Mouse (Mus musculus) heart, embryonic 15.5 days (tissue): Measurements from ENCODE around the gene Cyp17a1. TPM values are rescaled to one million over a fixed set of nuclear protein-coding genes. Genes with fewer than 3 reads are reported as not detected.
A peak's percentile ranks its signal among the peaks of the same experiment; 100 is the strongest.

Experiments
- ATAC-seq: fragments of 200-750 bp; cut with Nextera tagmentation; replicated peaks from 2 replicates; pipeline ENCODE4 v1.8.0; 2017; ENCODE audit warnings: low read depth, moderate TSS enrichment; ENCODE audit not compliant: insufficient number of reproducible peaks, insufficient read depth, low FRiP score
- H3K27ac ChIP-seq: fragments of 300-500 bp; sonication (generic); 2 replicates; pipeline ENCODE4 v1.5.1; 2015; ENCODE audit warnings: mild to moderate bottlenecking, inconsistent platforms
- H3K27me3 ChIP-seq: fragments of 300-500 bp; sonication (generic); 2 replicates; pipeline ENCODE4 v1.6.1; 2015; ENCODE audit warnings: inconsistent platforms
- H3K36me3 ChIP-seq: fragments of 300-500 bp; sonication (generic); 2 replicates; pipeline ENCODE4 v1.6.1; 2015; ENCODE audit warnings: mild to moderate bottlenecking, inconsistent platforms
- H3K4me1 ChIP-seq: fragments of 300-500 bp; sonication (generic); replicated peaks from 2 replicates; pipeline ENCODE4 v1.6.1; 2015; ENCODE audit warnings: inconsistent platforms
- H3K4me2 ChIP-seq: fragments of 300-500 bp; sonication (generic); 2 replicates; pipeline ENCODE4 v1.6.1; 2015; ENCODE audit warnings: inconsistent platforms, mild to moderate bottlenecking, moderate library complexity
- H3K4me3 ChIP-seq: fragments of 300-500 bp; sonication (generic); 2 replicates; pipeline ENCODE4 v1.5.1; 2015; ENCODE audit warnings: mild to moderate bottlenecking, inconsistent platforms
- H3K9ac ChIP-seq: fragments of 300-500 bp; sonication (generic); 2 replicates; pipeline ENCODE4 v1.6.1; 2015; ENCODE audit warnings: mild to moderate bottlenecking, inconsistent platforms
- H3K9me3 ChIP-seq: fragments of 300-500 bp; sonication (generic); replicated peaks from 2 replicates; pipeline ENCODE4 v1.6.1; 2016; ENCODE audit warnings: inconsistent platforms
- WGBS: fragments of 180-500 bp; shearing (Covaris S2); methylation state at CpG from one replicate; pipeline ENCODE4 v1.1.7; 2015; ENCODE audit warnings: mixed read lengths; 5-methylcytosine and 5-hydroxymethylcytosine counted together
- polyA plus RNA-seq: library from polyadenylated mRNA; unstranded; fragments of >200 nt; fragmentation: Nextera tagmentation; extraction: Ambion mirVana; gene quantifications from 2 replicates; pipeline ENCODE4 v1.2.1, GENCODE M21; 2015

The Cyp17a1 gene
- polyA plus RNA-seq, 1 experiment from 2014 or later = 0.89 TPM

- H3K27me3 ChIP-seq = no peaks in the 10 kb centered on the region
- 0 out of 2 replicates have a peak overlapping the region, but pooled peaks have one; percentile 46 for H3K9ac ChIP-seq
- peaks cover 12% of the 10 kb centered on the region; the same call in 1 of the 2 replicates for H3K36me3 ChIP-seq
- H3K4me3 ChIP-seq = no peak overlapping the region
- WGBS = 87% methylated on average over 8 of the region's 8 CpGs
- H3K27ac ChIP-seq = peak overlapping the region; percentile 95
- no peak overlapping the region for H3K4me2 ChIP-seq
- H3K9me3 ChIP-seq = no peaks in the 10 kb centered on the region
- H3K4me1 ChIP-seq = peaks cover 94% of the 10 kb centered on the region
- ATAC-seq = no peak
These were observed 32.2 kb downstream of the Cyp17a1 start for GRCm38 (mm10) chr19:46640780-46641179.

DNA sequence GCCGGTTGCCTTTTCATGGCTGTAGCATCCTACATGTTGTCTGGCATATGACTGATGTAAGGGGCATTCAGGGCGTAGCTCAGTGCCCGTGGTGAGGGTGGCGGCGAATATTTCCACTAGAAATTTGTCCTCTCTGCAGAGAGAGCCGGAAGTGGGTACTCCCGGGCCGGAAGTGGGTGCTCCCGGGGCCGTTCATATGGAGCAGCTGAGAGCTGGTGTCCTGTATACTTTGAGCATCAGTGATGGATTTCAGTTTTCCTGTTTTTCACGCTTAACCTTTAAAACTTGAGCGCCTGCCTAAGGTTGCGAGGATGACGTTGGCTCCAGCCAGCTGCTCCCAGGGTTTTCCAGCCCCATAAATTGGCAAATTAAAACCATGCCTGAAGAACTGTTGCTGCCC is 33.5 kb downstream of the Cyp17a1 start:
- peaks cover 12% of the 10 kb centered on the region; the same call in 1 of the 2 replicates for H3K36me3 ChIP-seq
- WGBS = 80% methylated on average over 14 of the region's 14 CpGs
- H3K4me3 ChIP-seq = no peak overlapping the region
- ATAC-seq = no peak
- no peaks in the 10 kb centered on the region for H3K9me3 ChIP-seq
- no peak overlapping the region for H3K4me2 ChIP-seq
- H3K27me3 ChIP-seq = no peaks in the 10 kb centered on the region
- peak overlapping the region; percentile 31 for H3K27ac ChIP-seq
- peaks cover 89% of the 10 kb centered on the region for H3K4me1 ChIP-seq
- no peak overlapping the region for H3K9ac ChIP-seq

- no peak overlapping the region for H3K4me3 ChIP-seq
- H3K9ac ChIP-seq = no peak overlapping the region
- peaks cover 88% of the 10 kb centered on the region for H3K4me1 ChIP-seq
- no peak for ATAC-seq
- H3K36me3 ChIP-seq = peaks cover 12% of the 10 kb centered on the region; the same call in 1 of the 2 replicates
- H3K27ac ChIP-seq = peak overlapping the region; percentile 31
- H3K9me3 ChIP-seq = no peaks in the 10 kb centered on the region
- no peak overlapping the region for H3K4me2 ChIP-seq
- H3K27me3 ChIP-seq = no peaks in the 10 kb centered on the region
These were observed 33.9 kb downstream of the Cyp17a1 start for GRCm38 (mm10) chr19:46639053-46639452.

- Histone ChIP-seq H3K27ac (no peak overlapping the region), H3K9ac (no peak overlapping the region), H3K27me3 (no peaks in the 10 kb centered on the region), H3K36me3 (peaks cover 12% of the 10 kb centered on the region; the same call in 1 of the 2 replicates), H3K4me3 (no peak overlapping the region), H3K4me2 (no peak overlapping the region), H3K4me1 (peaks cover 85% of the 10 kb centered on the region), H3K9me3 (no peaks in the 10 kb centered on the region)
- no peak for ATAC-seq
- 65% methylated on average over 6 of the region's 6 CpGs for WGBS
These were observed 35.4 kb downstream of the Cyp17a1 start for GRCm38 (mm10) chr19:46637598-46637997.

GRCm38 (mm10) chr19:46635766-46636165 is 37.2 kb downstream of the Cyp17a1 start:
- Histone ChIP-seq H3K4me1 (peaks cover 81% of the 10 kb centered on the region), H3K27ac (peak overlapping the region; percentile 67), H3K4me3 (no peak overlapping the region), H3K27me3 (no peaks in the 10 kb centered on the region), H3K36me3 (peaks cover 15% of the 10 kb centered on the region; the same call in 1 of the 2 replicates), H3K4me2 (no peak overlapping the region), H3K9ac (no peak overlapping the region), H3K9me3 (no peaks in the 10 kb centered on the region)
- ATAC-seq = no peak
- 23% methylated on average over 9 of the region's 9 CpGs for WGBS

DNA sequence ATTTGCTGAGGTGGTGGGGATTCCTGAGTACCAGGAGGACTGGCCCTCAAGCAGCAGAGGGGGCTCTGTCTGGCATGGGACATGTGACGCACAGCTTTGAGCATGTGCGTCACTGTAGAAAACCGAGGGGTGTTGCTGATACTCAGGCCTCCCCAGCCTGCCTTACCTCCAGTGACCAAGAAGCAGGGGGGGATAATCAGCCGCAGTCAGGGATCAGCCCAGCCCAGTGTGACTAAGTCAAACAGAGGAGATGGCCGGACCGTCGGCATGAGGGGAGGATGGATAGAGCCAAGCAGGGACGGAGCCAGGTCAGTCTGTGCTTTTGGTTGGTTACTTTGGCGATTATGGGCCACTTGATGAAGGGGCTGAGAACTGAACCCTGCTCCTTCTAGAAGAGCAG is 41.3 kb downstream of the Cyp17a1 start:
- no peak overlapping the region for H3K4me2 ChIP-seq
- 77% methylated on average over 9 of the region's 9 CpGs for WGBS
- H3K4me1 ChIP-seq = peaks cover 82% of the 10 kb centered on the region
- no peak overlapping the region for H3K4me3 ChIP-seq
- no peak overlapping the region for H3K9ac ChIP-seq
- ATAC-seq = no peak
- no peak overlapping the region for H3K27ac ChIP-seq
- H3K9me3 ChIP-seq = no peaks in the 10 kb centered on the region
- H3K27me3 ChIP-seq = no peaks in the 10 kb centered on the region
- 0 out of 2 replicates have a peak, but pooled peaks cover 3% of the 10 kb centered on the region for H3K36me3 ChIP-seq

- 71% methylated on average over 9 of the region's 9 CpGs for WGBS
- H3K9me3 ChIP-seq = no peaks in the 10 kb centered on the region
- H3K4me1 ChIP-seq = peaks cover 81% of the 10 kb centered on the region
- no peak overlapping the region for H3K9ac ChIP-seq
- no peak for ATAC-seq
- H3K27ac ChIP-seq = 0 out of 2 replicates have a peak overlapping the region, but pooled peaks have one; percentile 10
- 0 out of 2 replicates have a peak, but pooled peaks cover 3% of the 10 kb centered on the region for H3K36me3 ChIP-seq
- no peak overlapping the region for H3K4me3 ChIP-seq
- no peaks in the 10 kb centered on the region for H3K27me3 ChIP-seq
- no peak overlapping the region for H3K4me2 ChIP-seq
These were observed 43.2 kb downstream of the Cyp17a1 start for GRCm38 (mm10) chr19:46629807-46630206.

DNA sequence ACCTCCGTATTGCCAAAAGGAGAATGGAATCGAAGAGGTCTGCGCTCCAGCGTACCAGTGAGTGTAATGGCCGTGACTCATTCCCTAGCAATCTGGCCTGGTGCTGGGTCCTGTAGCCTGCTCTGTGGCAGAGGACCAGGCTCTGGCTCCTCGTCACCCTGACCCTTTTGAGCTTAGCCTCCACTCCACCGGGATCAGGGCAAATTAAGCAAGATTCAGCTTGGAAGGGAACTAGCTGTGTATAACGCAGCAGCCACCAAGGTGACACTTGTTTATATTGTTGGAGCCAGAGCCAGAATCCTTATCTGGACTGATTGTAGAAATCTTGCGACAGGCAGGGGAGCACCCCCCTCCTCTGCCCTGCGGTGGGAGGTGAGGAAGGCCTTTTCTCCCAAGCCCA is 44.6 kb downstream of the Cyp17a1 start:
- ATAC-seq = no peak
- H3K4me3 ChIP-seq = no peak overlapping the region
- peak overlapping the region; percentile 65 for H3K27ac ChIP-seq
- peak overlapping the region; percentile 44 for H3K4me2 ChIP-seq
- H3K9ac ChIP-seq = no peak overlapping the region
- 21% methylated on average over 10 of the region's 10 CpGs for WGBS
- H3K9me3 ChIP-seq = no peaks in the 10 kb centered on the region
- no peaks in the 10 kb centered on the region for H3K27me3 ChIP-seq
- 0 out of 2 replicates have a peak, but pooled peaks cover 3% of the 10 kb centered on the region for H3K36me3 ChIP-seq
- H3K4me1 ChIP-seq = peaks cover 80% of the 10 kb centered on the region

- Histone ChIP-seq H3K9me3 (no peaks in the 10 kb centered on the region), H3K36me3 (no peaks in the 10 kb centered on the region), H3K4me1 (peaks cover 86% of the 10 kb centered on the region), H3K9ac (no peak overlapping the region), H3K27ac (peak overlapping the region; percentile 97; the same call in 1 of the 2 replicates), H3K4me3 (peak overlapping the region; percentile 60; the same call in 1 of the 2 replicates), H3K4me2 (peak overlapping the region; percentile 69), H3K27me3 (no peaks in the 10 kb centered on the region)
- WGBS = 60% methylated on average over 10 of the region's 10 CpGs
- ATAC-seq = no peak
These were observed 47.5 kb downstream of the Cyp17a1 start for GRCm38 (mm10) chr19:46625519-46625918.

- H3K36me3 ChIP-seq = no peaks in the 10 kb centered on the region
- peak overlapping the region; percentile 69 for H3K4me2 ChIP-seq
- peak overlapping the region; percentile 97 for H3K27ac ChIP-seq
- no peak for ATAC-seq
- WGBS = 90% methylated on average over 12 of the region's 12 CpGs
- no peaks in the 10 kb centered on the region for H3K27me3 ChIP-seq
- peak overlapping the region; percentile 60 for H3K4me3 ChIP-seq
- no peaks in the 10 kb centered on the region for H3K9me3 ChIP-seq
- peaks cover 86% of the 10 kb centered on the region for H3K4me1 ChIP-seq
- H3K9ac ChIP-seq = peak overlapping the region; percentile 49; the same call in 1 of the 2 replicates
These were observed 48.0 kb downstream of the Cyp17a1 start for GRCm38 (mm10) chr19:46625015-46625414.

GRCm38 (mm10) chr19:46623790-46624772 is 48.9 kb downstream of the Cyp17a1 start:
- WGBS = 18% methylated on average over 19 of the region's 19 CpGs
- H3K9me3 ChIP-seq = no peaks in the 10 kb centered on the region
- H3K4me3 ChIP-seq = peak overlapping the region; percentile 60
- peak; percentile 80 for ATAC-seq
- no peaks in the 10 kb centered on the region for H3K36me3 ChIP-seq
- H3K4me1 ChIP-seq = peaks cover 87% of the 10 kb centered on the region
- H3K4me2 ChIP-seq = peak overlapping the region; percentile 69
- H3K27ac ChIP-seq = peak overlapping the region; percentile 97
- H3K9ac ChIP-seq = peak overlapping the region; percentile 65
- H3K27me3 ChIP-seq = no peaks in the 10 kb centered on the region
